Mouse (Mus musculus) liver, adult 2 months (tissue): ENCODE data around the gene Tbcc. TPM values are rescaled to one million over a fixed set of nuclear protein-coding genes. Genes with fewer than 3 reads are reported as not detected.

Experiments used
- DNase-seq: peaks from one replicate; pipeline ENCODE4 v3.0.0-alpha.2; 2011; ENCODE audit warnings: low read depth, low spot score; ENCODE audit errors: extremely low read depth
- H3K27ac ChIP-seq: fragments of 200-500 bp; replicated peaks from 2 replicates; pipeline ENCODE4 v1.5.1; 2012; ENCODE audit warnings: low read depth, mild to moderate bottlenecking, control low read depth, inconsistent platforms, low read length; ENCODE audit not compliant: insufficient read depth
- H3K27me3 ChIP-seq: fragments of 200-500 bp; 2 replicates; pipeline ENCODE4 v1.6.1; 2012; ENCODE audit warnings: mild to moderate bottlenecking, moderate library complexity, low read length, inconsistent platforms; ENCODE audit not compliant: control insufficient read depth, insufficient read depth
- H3K36me3 ChIP-seq: fragments of 200-500 bp; 2 replicates; pipeline ENCODE4 v1.6.1; 2012; ENCODE audit warnings: low read length, inconsistent platforms; ENCODE audit not compliant: control insufficient read depth, insufficient read depth
- H3K4me1 ChIP-seq: fragments of 200-500 bp; 2 replicates; pipeline ENCODE4 v1.6.1; 2011; ENCODE audit warnings: low read length; ENCODE audit not compliant: control insufficient read depth, insufficient read depth
- H3K4me3 ChIP-seq: fragments of 200-500 bp; 2 replicates; pipeline ENCODE4 v1.5.1; 2011; ENCODE audit warnings: low read depth, mild to moderate bottlenecking, control low read depth, low read length, moderate library complexity; ENCODE audit not compliant: insufficient read depth
- H3K79me2 ChIP-seq: fragments of 200-500 bp; 2 replicates; pipeline ENCODE4 v1.6.1; 2012; ENCODE audit warnings: inconsistent platforms, mild to moderate bottlenecking, low read length, moderate library complexity; ENCODE audit not compliant: control insufficient read depth, insufficient read depth
- H3K9ac ChIP-seq: fragments of 200-500 bp; 2 replicates; pipeline ENCODE4 v1.6.1; 2012; ENCODE audit warnings: low read depth, mild to moderate bottlenecking, control low read depth, inconsistent platforms, low read length
- CTCF ChIP-seq: fragments of 200-500 bp; IDR thresholded peaks from 2 replicates; pipeline ENCODE4 v1.5.1; 2011; ENCODE audit warnings: low read depth, low read length, control low read depth
- POLR2A ChIP-seq: fragments of 200-500 bp; IDR thresholded peaks from 2 replicates; pipeline ENCODE4 v1.6.1; 2011; ENCODE audit warnings: low read length, control low read depth; ENCODE audit not compliant: insufficient read depth; ENCODE audit errors: extremely low read depth
- WGBS: fragments of 180-500 bp; shearing (Covaris S2); methylation state at CpG from one replicate; pipeline ENCODE4 v1.1.7; 2018; 5-methylcytosine and 5-hydroxymethylcytosine counted together
- polyA plus RNA-seq: library from polyadenylated mRNA; depleted of rRNA; stranded (reverse); fragments of >200 nt; gene quantifications from 2 replicates; pipeline ENCODE4 v1.2.3, GENCODE M21; 2012
- total RNA-seq: library from RNA; depleted of rRNA; stranded (reverse); fragments of >200 nt; gene quantifications from 2 replicates; pipeline ENCODE4 v1.2.3, GENCODE M21; 2014

Gene Tbcc
- total and polyA plus RNA-seq, 2 experiments = 10.0 to 16.0 TPM

DNA sequence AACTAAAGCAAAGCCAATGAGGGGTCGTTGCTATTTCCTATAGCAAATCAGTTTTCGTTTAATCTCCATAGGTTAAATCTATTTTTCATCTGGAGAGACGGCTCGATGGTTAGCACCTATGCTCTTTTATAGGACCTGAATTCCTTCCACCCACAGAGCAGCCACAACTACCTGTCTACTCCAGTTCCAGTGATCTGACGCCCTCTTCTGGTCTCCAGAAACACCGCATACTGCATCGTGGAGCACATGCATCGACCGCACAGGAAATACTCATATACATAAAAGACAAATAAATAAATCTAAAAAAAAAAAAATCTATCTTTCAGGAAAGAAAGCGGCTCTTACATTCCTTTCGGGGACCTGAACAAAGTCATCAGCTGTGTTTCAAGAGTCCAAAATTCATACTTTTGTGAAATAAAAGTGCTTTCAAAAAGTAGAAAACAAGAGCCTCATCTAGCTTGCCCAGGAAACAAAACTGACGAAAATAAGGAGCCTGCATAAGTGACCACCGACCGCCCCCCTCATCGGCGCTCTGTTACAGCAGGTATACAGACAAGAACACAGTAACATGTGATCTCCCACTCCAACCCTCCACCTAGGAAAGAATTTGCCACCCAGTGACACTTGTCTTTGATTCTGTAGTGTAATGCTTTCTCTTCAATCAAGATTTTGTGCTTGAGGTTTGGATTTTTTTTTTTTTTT, 1.8 kb upstream of the Tbcc start:
- 39% methylated on average over 16 of the region's 16 CpGs for WGBS
- Histone ChIP-seq H3K9ac (no peak overlapping the region), H3K27ac (no peak overlapping the region), H3K36me3 (no peaks in the 10 kb centered on the region), H3K27me3 (no peaks in the 10 kb centered on the region), H3K79me2 (peaks cover 32% of the 10 kb centered on the region), H3K4me1 (peaks cover 16% of the 10 kb centered on the region), H3K4me3 (peak overlapping the region; percentile 97; the same call in 1 of the 2 replicates)
- peak; percentile 78 for DNase-seq
- TF ChIP-seq POLR2A (no peak), CTCF (peak; percentile 80)

- no peaks in the 10 kb centered on the region for H3K36me3 ChIP-seq
- under 1% methylated on average over 44 of the region's 44 CpGs for WGBS
- TF ChIP-seq POLR2A = no peak
- no peak for TF ChIP-seq CTCF
- H3K27ac ChIP-seq = peak overlapping the region; percentile 98
- peaks cover 24% of the 10 kb centered on the region for H3K79me2 ChIP-seq
- peaks cover 16% of the 10 kb centered on the region for H3K4me1 ChIP-seq
- DNase-seq = peak; percentile 82
- H3K27me3 ChIP-seq = no peaks in the 10 kb centered on the region
- peak overlapping the region; percentile 97 for H3K4me3 ChIP-seq
- H3K9ac ChIP-seq = peak overlapping the region; percentile 95
These were observed 917 bp upstream of the Tbcc start for GRCm38 (mm10) chr17:46889450-46890084.

DNA sequence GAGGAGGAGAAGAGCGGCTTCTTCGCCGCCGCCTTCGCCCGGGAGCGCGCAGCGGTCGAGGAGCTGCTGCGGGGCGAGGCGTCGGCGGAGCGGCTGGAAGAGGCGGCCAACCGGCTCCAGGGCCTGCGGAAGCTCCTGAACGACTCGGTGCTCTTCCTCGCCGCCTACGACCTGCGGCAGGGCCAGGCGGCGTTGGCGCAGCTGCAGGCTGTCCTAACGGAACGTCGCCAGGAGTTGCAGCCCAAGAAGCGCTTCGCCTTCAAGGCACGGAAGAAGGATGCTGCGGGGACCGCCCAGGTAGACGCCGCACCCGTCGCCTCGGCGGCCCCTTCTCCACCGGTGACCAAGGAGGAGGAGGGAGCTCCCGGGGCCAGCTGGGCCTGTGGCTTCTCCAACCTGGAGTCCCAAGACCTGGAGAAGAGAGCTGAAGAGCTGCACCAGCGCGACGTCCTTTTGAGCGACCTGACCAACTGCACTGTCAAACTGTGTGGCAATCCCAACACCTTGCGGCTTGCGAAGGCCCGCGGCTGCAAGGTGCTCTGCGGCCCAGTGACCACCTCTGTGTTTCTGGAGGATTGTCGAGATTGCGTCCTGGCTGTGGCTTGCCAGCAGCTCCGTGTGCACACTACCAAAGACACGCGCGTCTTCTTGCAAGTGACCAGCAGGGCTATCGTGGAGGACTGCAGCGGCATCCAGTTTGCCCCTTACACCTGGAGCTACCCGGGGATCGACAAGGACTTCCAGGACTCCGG, 535 bp downstream of the Tbcc start:
- WGBS = under 1% methylated on average over 64 of the region's 64 CpGs
- peak; percentile 49 for DNase-seq
- no peaks in the 10 kb centered on the region for H3K27me3 ChIP-seq
- H3K4me1 ChIP-seq = peaks cover 16% of the 10 kb centered on the region
- peaks cover 19% of the 10 kb centered on the region for H3K79me2 ChIP-seq
- no peaks in the 10 kb centered on the region for H3K36me3 ChIP-seq
- peak overlapping the region; percentile 85 for H3K27ac ChIP-seq
- H3K4me3 ChIP-seq = peak overlapping the region; percentile 88
- H3K9ac ChIP-seq = peak overlapping the region; percentile 94
- no peak for TF ChIP-seq CTCF

DNA sequence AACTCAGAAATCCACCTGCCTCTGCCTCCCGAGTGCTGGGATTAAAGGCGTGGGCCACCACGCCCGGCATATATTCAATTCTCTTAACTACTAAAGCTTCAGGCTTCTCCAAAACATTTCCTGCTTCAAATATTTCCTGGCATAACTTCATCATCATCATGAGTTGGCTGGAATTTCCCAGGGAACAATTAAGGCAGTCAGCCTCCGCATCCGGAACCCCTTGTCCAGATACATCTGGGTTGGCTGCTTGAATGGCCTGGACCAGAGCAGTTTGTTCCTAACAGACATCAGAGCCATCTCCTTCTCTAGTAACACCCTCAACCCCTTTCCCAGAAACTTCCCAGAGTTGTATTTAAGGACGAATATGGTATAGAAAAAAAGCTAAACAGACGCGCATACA, 4.9 kb downstream of the Tbcc start:
- peaks cover 14% of the 10 kb centered on the region for H3K79me2 ChIP-seq
- H3K36me3 ChIP-seq = no peaks in the 10 kb centered on the region
- H3K4me1 ChIP-seq = peaks cover 14% of the 10 kb centered on the region
- no peak overlapping the region for H3K9ac ChIP-seq
- TF ChIP-seq POLR2A (no peak), CTCF (no peak)
- H3K4me3 ChIP-seq = no peak overlapping the region
- no peaks in the 10 kb centered on the region for H3K27me3 ChIP-seq
- DNase-seq = no peak
- no peak overlapping the region for H3K27ac ChIP-seq
- WGBS = 86% methylated on average over 9 of the region's 9 CpGs

- WGBS = 75% methylated on average over 13 of the region's 13 CpGs
- Histone ChIP-seq H3K27me3 (no peaks in the 10 kb centered on the region), H3K79me2 (no peaks in the 10 kb centered on the region), H3K4me1 (peaks cover 3% of the 10 kb centered on the region; the same call in 1 of the 2 replicates), H3K36me3 (no peaks in the 10 kb centered on the region), H3K27ac (no peak overlapping the region), H3K9ac (no peak overlapping the region), H3K4me3 (no peak overlapping the region)
- no peak for DNase-seq
- no peak for TF ChIP-seq CTCF
- TF ChIP-seq POLR2A = no peak
These were observed 6.9 kb downstream of the Tbcc start for GRCm38 (mm10) chr17:46897221-46897950.
